Mouse (Mus musculus) heart, postnatal 25 days (tissue): ENCODE data around the gene A530032D15Rik. TPM values are rescaled to one million over a fixed set of nuclear protein-coding genes. Genes with fewer than 3 reads are reported as not detected.
"Not testable (repeated sequence)": the region's sequence is repeated elsewhere in the genome, so short reads cannot be mapped to it uniquely, and the experiment has no call there.

Experiments used
- DNase-seq: peaks from one replicate; pipeline ENCODE4 v3.0.0; 2022; ENCODE audit warnings: low spot score
- intact Hi-C: fragments of 180-260 bp; cut with DNase I; formaldehyde crosslinking; loops from one replicate; pipeline ENCODE4 v1.15.1; 2025
- total RNA-seq, 2 experiments: library from RNA; stranded (reverse); gene quantifications; 2 replicates each; pipeline ENCODE4 v1.2.3; 2021

The A530032D15Rik gene
- not detected for total RNA-seq

DNA sequence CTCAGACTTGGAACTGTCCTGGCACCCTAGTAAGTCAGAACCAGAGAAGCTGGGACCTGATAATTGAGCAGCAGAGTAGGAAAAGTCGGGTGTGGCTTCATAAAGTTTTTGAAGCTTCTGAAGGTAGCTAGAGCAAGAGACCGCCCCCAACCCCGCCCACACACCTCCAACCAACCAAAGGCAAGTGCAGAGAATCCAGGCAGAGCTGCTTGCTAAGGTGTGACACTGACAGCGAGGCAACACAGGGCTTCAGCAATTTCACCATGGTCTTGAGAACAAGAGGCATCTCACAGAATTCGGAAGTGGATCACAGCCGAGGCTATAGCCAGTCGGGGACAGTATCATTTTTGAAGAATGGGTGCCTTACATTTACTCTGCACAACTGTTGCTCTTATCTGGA lies at the start of gene A530032D15Rik:
A530032D15Rik (minus strand) TSS at position 101 of the 400 bp plus-strand sequence.
- DNase-seq, intact Hi-C loops: not testable (repeated sequence)

DNA sequence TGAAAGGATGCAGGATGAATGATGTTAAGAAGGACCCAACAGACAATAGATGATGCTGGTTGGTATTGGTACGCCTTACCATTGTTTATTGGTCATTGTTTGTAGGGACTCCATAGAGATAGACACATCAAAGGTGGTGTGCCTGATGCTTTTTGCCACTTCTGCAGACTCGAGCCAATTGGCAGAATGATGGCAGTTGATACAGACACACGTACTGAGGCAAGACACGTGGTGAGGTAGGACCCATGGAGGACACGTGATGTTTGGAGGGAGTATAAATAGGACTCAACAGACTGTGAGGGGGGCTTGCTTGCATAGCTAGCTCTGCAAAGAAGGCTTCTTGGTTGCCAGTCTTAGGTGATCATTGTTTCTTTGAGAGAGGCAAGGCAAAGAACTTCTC lies 45.5 kb upstream of the A530032D15Rik start:
- intact Hi-C loops, DNase-seq: not testable (repeated sequence)

DNA sequence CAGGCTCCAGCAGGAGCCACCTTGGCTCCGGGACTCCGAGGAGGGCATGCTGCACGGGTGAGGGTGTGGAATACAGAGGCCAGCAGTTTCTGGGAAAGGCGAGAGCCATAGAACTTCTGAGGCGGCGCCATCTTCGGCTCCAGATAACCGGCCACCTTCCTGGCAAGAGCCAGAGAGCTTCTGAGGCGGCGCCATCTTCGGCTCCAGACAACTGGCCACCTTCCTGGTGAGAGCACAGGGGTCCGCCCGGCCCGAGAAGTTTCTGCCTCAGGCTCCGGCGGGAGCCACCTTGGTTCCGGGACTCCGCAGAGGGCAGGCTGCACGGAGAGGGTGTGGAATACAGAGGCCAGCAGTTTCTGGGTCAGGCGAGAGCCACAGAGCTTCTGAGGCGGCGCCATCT lies 24.0 kb upstream of the A530032D15Rik start:
- intact Hi-C loops, DNase-seq: not testable (repeated sequence)

DNA sequence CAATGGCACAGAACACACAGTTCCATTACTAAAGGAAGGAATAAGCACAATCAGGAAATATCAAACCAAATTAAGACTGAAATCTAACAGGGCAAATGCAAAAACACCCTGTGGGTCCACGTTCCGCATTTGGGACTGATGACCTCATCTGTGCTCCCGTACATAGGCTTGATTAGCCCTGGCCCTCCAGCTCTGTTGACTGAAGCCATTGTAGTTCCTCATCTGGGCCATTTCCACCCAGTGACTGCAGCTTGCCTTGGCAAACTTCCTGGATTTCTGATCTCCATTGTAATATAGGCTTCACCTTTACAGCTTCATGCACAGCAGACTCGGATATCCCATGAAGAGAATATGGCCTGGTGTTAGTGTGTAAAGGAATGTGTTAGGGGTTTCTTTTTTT lies 12.2 kb upstream of the A530032D15Rik start:
- intact Hi-C loops, DNase-seq: not testable (repeated sequence)

DNA sequence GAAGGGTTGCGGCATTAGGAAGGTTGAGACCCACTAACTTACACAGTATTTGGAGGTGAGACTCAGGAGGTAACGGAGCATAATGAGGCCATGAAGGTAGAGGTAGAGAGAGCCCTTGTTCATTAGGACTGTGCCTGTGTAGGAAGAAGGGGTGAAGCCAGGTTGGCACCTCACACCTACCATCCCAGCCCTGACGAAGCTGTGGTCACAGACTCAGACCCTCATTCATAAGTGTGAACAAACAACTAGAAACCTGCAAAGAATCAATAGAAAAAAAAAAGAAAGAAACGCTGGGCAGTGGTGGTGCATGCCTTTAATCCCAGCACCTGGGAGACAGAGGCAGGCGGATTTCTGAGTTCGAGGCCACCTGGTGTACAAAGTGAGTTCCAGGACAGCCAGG lies 8.7 kb upstream of the A530032D15Rik start:
- intact Hi-C loops, DNase-seq: not testable (repeated sequence)

DNA sequence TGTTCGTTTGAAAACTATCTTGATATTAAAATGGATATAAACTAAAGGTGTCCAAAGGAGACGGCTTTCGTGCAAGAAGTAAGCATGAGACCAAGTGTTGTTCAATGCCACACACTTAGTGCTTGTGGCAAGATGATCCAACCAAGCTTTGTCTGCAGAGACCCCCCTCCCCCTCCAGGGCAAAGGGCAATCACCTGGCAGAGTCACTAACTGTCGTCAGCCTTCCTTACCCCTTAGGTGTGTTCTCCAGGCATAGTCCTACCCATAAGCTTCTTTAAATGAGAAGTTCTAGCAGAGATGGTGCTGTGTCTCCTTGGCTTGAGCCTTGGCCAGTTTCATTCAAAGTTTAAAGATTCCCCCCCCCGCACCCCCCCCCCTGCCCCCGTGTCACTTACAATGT lies 7.9 kb upstream of the A530032D15Rik start:
- DNase-seq, intact Hi-C loops: not testable (repeated sequence)

DNA sequence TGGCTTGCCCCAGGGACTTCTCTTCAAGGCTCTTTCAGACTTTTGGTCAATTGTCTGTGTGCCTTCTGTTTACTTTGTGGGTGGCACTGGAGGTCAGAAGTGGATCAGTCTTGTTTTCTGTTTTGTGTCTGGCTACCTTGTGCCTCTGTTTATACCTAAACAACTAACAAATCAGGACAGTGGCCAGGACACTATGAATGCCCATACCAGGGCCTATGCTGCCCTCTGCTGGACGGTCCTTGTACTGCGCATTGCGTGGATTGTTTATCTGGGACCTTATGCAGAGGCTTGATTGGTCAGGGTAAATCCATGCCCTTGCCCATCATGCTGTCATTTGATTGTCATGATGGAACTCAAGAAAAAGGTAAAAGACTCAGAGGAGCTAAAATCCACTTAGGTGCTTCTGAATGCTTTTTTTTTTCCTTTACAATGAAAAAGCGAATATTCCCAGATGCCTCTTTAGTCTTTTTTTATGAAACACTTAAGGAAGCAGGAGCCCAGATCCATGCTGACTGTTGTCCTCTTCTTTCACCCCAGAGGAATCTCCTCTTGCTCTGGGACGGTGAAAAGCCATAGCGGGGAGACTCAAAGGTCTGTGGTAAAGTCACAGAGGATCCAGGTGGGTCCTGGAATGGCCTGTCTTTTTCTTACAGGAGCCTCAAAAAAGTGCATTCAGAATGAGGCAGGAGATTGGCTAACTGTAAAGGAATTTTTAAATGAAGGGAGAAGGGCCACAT lies 5.2 kb upstream of the A530032D15Rik start:
- DNase-seq, intact Hi-C loops: not testable (repeated sequence)

DNA sequence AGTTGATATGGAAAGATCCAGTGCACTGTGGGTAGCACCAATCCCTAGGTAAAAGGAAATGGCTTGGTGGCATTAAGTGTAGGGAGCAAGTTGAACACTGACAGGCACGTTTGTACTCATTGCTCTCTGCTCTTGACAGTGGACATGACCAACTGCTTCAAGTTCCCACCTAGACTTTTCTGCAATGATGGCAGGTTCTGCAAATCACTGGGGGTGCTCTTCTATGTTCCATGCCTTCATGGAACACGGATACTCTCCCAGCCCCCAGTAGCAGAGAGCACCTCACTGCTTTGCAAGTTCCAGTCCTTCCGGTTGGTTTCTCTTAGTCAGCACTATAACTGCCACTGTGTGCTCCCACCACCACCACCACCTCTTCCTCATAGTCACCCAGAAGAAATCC lies 4.4 kb upstream of the A530032D15Rik start:
- intact Hi-C loops, DNase-seq: not testable (repeated sequence)

DNA sequence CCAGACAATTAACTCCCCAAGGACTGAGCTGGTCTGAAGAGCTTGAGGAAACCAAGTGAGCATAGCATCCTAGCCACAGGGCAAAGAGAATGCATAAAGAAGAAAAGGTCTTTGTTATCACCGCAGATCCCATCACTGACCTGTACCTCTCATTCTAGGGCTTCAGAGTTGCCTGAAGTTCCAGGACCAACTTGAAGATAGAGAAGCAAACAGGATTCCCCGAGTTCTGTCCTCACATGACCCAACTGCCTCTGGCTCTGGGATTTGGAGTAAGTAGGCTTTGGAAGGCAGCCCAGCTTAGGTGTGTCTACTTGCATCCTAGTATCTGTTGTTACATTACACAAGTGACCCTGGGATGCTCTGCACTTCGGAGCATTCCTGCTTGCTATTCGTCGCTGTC lies 3.2 kb upstream of the A530032D15Rik start:
- DNase-seq, intact Hi-C loops: not testable (repeated sequence)

DNA sequence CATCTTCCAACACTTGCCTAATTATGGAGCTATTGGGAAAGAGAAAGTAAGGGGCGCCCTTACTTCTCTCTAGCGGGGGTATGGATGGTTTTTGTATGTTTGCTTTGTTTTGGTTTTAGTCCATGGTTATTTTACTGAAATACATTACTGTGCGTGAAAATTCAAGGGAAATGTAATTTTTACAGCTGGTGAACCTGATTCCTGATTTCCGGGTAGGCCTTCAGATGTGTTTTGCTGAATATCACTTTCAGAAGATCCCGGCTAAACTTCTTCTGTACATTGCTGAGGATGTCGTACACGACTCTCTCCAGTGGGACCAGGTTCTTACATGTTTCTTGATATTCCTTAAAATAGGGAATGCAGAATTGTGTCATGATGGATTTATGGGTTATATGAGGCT lies 2.6 kb upstream of the A530032D15Rik start:
- DNase-seq, intact Hi-C loops: not testable (repeated sequence)

DNA sequence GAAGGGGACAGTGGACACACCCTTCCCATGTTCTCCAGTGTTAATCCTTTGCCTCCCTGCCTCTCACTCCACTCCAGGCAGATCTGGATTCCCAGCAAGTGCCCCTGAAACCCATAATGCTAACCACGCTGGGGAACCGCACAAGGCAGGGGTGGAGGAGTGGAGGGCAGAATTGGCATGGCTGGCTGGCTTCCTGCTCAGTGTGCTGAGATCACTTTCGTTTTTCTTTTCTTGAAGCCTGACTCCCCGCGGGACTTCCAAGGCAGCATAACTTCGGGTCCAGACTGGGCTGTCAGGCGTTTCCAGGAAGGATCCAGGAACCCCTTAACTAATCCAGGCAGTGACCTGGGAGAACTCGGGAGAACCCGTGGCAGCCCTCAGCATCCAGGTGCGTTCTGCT lies 1.9 kb upstream of the A530032D15Rik start:
- intact Hi-C loops, DNase-seq: not testable (repeated sequence)

DNA sequence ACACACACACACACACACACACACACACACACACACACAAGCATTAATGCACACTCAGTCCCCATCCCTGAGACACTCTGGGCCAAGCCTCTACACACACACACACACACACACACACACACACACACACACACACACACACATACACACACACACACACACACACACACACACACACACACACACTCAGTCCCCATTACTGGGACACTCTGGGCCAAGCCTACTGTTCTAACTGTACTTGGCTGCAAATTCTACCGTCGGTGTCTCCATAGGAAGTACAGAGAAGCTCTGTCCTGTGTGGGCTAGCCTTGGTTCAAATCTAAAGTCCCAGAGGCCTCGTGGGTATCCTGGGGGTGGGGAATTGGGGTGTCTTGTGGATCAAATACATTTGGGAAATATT lies 1.2 kb upstream of the A530032D15Rik start:
- intact Hi-C loops, DNase-seq: not testable (repeated sequence)

DNA sequence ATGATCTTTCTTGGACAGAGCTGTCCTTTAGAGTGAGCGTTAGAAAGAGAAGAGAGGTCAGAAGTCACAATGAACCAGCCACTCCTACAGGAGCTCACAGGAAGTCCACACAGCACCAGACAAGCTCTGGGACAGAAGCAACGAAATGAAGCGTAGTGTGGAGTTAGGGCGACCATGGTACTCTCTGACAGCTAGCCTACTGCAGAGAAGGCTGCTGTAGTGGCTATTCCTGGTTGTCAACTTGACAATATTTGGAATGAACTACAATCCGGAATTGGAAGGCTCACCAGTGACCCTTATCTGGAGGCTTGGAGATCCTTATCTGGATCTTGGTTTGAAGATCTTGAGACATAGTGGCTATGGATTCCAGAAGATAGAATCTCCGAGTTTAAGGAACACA lies 3.6 kb downstream of the A530032D15Rik start:
- DNase-seq, intact Hi-C loops: not testable (repeated sequence)

DNA sequence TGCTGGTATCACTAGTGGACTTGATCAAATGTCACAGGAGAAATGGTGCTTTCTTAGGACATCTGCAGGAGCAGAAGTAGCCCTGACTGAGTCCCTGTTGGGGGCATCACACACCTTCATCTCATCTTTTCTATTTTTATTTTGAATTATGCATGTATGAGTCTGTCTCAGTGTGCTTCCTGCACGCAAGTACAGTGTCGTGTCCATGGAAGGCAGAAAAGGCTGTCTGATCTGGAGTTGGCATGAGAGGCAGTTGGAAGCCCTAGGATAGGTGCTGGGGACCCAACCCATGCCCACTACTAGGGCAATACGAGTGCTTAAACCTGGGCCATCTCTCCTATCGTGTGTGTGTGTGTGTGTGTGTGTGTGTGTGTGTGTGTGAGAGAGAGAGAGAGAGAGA lies 4.3 kb downstream of the A530032D15Rik start:
- DNase-seq, intact Hi-C loops: not testable (repeated sequence)

DNA sequence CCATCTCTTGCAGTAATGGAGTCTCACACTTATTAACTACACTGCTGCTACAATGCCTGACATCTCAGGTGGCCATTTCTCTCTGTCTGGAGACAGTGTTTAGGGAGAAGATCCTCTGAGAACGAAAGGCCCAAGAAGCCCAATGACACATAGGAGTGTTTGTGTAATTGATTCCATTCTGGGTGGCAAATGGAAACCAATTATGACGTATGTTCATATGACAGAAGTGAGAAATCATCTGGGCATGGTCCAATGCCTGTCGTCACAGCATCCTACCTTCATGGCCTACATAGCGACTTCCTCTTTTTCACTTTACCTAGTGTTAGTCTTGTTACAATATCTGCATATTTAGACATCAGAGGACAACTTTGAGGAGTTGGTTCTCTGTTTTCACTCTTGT lies 7.9 kb downstream of the A530032D15Rik start:
- DNase-seq, intact Hi-C loops: not testable (repeated sequence)

DNA sequence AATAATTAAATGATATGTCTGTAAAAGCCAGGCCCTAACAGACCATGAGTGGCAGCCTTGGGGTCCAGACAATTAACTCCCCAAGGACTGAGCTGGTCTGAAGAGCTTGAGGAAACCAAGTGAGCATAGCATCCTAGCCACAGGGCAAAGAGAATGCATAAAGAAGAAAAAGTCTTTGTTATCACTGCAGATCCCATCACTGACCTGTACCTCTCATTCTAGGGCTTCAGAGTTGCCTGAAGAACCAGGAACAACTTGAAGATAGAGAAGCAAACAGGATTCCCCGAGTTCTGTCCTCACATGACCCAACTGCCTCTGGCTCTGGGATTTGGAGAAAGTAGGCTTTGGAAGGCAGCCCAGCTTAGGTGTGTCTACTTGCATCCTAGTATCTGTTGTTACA lies 9.8 kb downstream of the A530032D15Rik start, which contains the start of gene Gm10553:
Gm10553 (plus strand) TSS at position 301 of the 400 bp plus-strand sequence.
- DNase-seq, intact Hi-C loops: not testable (repeated sequence)

DNA sequence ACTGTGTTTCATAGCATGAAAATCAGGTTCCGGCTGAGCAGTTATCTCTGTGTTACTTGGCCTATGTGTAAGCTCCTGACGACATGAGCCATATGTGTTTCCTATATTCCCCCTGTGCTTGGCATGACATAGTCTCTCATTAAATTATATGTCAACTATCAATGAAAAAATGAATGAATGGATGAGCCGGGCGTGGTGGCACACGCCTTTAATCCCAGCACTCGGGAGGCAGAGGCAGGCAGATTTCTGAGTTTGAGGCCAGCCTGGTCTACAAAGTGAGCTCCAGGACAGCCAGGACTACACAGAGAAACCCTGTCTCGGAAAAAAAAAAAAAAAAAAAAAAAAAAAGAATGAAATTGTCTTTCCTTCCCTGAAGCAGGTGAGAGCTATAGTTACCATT lies 10.6 kb downstream of the A530032D15Rik start:
- intact Hi-C loops, DNase-seq: not testable (repeated sequence)

DNA sequence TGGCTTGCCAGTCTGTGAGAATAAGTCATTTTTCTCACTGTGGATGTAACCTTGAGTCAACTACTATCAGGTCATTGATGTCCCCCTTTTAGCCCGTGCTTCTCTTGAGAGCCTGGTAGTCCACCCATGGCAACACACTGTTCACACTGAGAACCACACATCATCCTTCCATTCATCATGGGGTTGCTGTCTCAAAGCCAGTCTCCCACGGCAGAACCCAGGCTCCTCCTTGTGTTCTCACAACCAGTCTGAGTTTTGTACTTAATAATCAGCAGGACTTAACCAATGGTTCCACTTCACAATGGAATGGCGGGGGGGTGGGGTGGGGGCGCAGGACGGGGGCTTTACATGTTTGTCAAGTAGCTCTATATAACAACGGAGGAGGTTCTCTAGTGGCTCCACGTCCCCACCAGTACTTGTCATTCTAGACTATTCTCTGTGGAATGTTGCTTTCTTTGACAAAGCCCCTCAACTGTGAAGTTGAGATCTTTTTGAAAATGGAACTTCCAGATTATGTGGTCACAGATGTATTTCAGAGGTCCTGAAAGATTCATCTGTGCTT lies 16.6 kb downstream of the A530032D15Rik start:
- intact Hi-C loops, DNase-seq: not testable (repeated sequence)

DNA sequence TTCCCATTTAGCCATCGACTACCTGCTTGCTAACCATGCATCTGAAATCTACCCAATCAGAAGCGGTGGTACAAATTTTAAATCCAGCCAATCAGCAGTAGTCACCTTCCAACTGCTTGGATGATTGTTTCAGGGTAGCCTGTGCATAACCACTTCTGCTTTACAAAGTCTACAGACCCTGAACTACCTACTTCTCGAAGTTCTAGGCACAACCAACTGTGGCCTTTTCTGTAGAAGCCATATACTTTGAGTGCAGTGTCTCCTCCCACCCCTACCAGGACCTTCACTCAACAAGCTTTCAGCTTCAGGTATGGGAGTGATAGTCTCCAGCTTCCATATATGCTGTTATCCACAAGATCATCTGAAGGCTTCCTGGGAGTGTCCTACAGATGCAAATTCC lies 17.5 kb downstream of the A530032D15Rik start:
- DNase-seq, intact Hi-C loops: not testable (repeated sequence)

DNA sequence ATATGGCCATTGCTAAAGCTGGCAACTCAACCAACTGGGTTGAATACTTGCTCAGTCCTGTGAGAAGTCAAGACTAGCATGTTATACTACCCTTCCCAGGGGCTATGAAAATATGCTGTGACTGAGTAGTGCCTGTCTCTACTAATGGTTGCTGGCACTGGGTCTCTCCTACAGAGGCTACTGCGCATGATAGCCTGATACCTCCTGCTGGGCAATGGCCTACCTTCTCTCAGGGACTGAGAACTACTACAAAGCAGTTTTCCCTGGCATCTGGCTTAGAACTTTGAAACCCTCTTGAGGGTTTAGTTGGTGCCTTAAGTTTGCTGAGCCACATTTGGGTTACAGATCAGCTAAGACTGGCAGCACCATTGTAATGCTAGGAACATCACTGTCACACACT lies 23.4 kb downstream of the A530032D15Rik start:
- intact Hi-C loops, DNase-seq: not testable (repeated sequence)

DNA sequence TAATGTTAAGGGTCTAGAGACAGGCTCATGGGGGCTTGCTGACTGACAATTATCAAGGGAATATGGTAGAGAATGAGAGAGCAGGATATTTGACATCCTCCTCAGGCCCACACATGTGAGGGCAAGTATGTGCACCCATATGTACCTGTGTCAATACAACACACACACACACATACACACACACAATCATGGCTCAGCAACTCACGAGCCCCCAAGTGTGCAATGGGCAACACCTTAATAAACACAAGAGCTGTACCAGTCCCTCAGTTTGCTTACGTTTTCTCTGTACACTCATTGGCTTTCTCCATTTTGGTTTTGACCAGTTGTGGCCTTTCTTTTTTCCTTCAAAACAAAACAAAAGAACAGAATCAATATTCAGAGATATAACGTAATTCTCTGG lies 24.9 kb downstream of the A530032D15Rik start:
- intact Hi-C loops: not testable (repeated sequence)

More for the DNA sequence above, 24.9 kb downstream of the A530032D15Rik start:
- DNase-seq: not testable (repeated sequence)
